20 mouse cellular contexts compared by ENCODE assay signal in the genomic region with DNA sequence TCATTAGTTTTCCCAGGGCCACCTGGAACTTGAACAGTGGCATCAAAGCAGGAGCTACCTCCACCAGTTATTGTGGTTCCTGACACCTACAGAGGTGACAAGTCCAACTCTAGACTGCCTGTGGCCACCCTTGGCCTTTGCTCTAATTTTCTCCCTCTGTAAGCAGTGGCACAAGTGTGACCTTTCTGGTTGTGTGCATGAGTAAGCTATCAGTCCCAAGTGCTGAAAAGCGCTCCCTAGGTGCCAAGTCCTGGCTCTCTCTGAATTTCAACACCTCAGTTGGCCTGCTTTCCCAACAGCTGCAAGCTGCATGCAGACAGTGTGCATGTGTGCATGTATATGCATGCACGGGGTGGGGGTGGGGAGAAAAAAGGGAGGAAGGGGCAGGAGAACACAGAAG.
A peak's percentile ranks its signal among the peaks of the same experiment; 100 is the strongest.
DNase-seq lines count a peak whose midpoint lies in the region; ATAC-seq and TF ChIP-seq lines count a peak whose summit lies in the region.
"Had no signal": no experiment of that assay in that cellular context is flagged by ENCODE, and none has a peak within 500 bp of the region (broad histone marks: within the 10 kb centered on the region; RNA-seq: fewer than 3 reads in every experiment).

No protein-coding gene starts in this region.

- H3K27ac ChIP-seq in brown adipose tissue, adult 24 weeks (replicated peaks; ENCODE audit: low read depth, low read length) = peak overlapping the region; percentile 73
- peak overlapping the region; percentile 30; the same call in 1 of the 2 replicates for H3K27ac ChIP-seq in heart, embryonic 16.5 days (ENCODE audit: low read length)
- H3K27ac ChIP-seq in layer of hippocampus, adult 2 months = no peak overlapping the region
- H3K27ac ChIP-seq in intestine, embryonic 16.5 days (ENCODE audit: low read length) = no peak overlapping the region
- H3K27ac ChIP-seq: embryonic facial prominence, embryonic 15.5 days; hindbrain, postnatal 0 days; limb, embryonic 13.5 days; liver, embryonic 15.5 days; midbrain, embryonic 10.5 days had no signal

- H3K27me3 ChIP-seq in heart, embryonic 16.5 days (ENCODE audit: control insufficient read depth, insufficient read depth, low read length) = no peaks in the 10 kb centered on the region
- no peaks in the 10 kb centered on the region for H3K27me3 ChIP-seq in intestine, embryonic 16.5 days (replicated peaks; ENCODE audit: control insufficient read depth, insufficient read depth, low read length)
- H3K27me3 ChIP-seq: embryonic facial prominence, embryonic 15.5 days; limb, embryonic 13.5 days; liver, embryonic 15.5 days had no signal

- H3K9ac ChIP-seq in heart, embryonic 16.5 days (ENCODE audit: low read length) = no peak overlapping the region
- H3K9ac ChIP-seq in intestine, embryonic 16.5 days (ENCODE audit: low read depth, low read length) = no peak overlapping the region
- H3K9ac ChIP-seq: embryonic facial prominence, embryonic 15.5 days; limb, embryonic 13.5 days; liver, embryonic 15.5 days had no signal

- peak; percentile 77 for ATAC-seq in heart, embryonic 16.5 days (replicated peaks; ENCODE audit: extremely low read depth, insufficient read depth, low FRiP score)
- no peak for ATAC-seq in intestine, embryonic 16.5 days
- ATAC-seq: forebrain, embryonic 14.5 days; hindbrain, postnatal 0 days; intestine, postnatal 0 days had no signal

- H3K4me3 ChIP-seq in brown adipose tissue, adult 24 weeks (ENCODE audit: insufficient read depth, low read depth, low read length) = no peak overlapping the region
- H3K4me3 ChIP-seq in heart, embryonic 16.5 days (ENCODE audit: low read length) = no peak overlapping the region
- no peak overlapping the region for H3K4me3 ChIP-seq in layer of hippocampus, adult 2 months
- no peak overlapping the region for H3K4me3 ChIP-seq in intestine, embryonic 16.5 days (ENCODE audit: low read length)
- H3K4me3 ChIP-seq: embryonic facial prominence, embryonic 15.5 days; limb, embryonic 13.5 days; liver, embryonic 15.5 days; midbrain, embryonic 10.5 days had no signal

- H3K4me1 ChIP-seq in brown adipose tissue, adult 24 weeks (ENCODE audit: control insufficient read depth, insufficient read depth, insufficient read length, low read length) = peaks cover 2% of the 10 kb centered on the region; the same call in 1 of the 2 replicates
- peaks cover 20% of the 10 kb centered on the region for H3K4me1 ChIP-seq in heart, embryonic 16.5 days (ENCODE audit: control insufficient read depth, insufficient read depth, low read length)
- H3K4me1 ChIP-seq in intestine, embryonic 16.5 days (ENCODE audit: control insufficient read depth, insufficient read depth, low read length) = no peaks in the 10 kb centered on the region
- H3K4me1 ChIP-seq: limb, embryonic 13.5 days had no signal

- DNase-seq in adrenal gland, postnatal 10 days = peak; percentile 38
- DNase-seq in adrenal gland, postnatal 25 days = no peak
- DNase-seq in heart, adult 9 months (ENCODE audit: low spot score in 2 of 2) = peak; percentile 29 to 53
- no peak for DNase-seq in heart, postnatal 36 days
- DNase-seq in layer of hippocampus, adult 2 months (ENCODE audit: low spot score in 2 of 2) = no peak
- DNase-seq: cerebellum, adult 8-10 months; cerebellum, postnatal 36 days; gastrocnemius, postnatal 25 days; kidney, postnatal 25 days; thymus, postnatal 25 days had no signal

- no peaks in the 10 kb centered on the region for H3K9me3 ChIP-seq in heart, embryonic 16.5 days (replicated peaks; ENCODE audit: control insufficient read depth, low read length)
- 0 out of 2 replicates have a peak, but pooled peaks cover 4% of the 10 kb centered on the region for H3K9me3 ChIP-seq in intestine, embryonic 16.5 days (ENCODE audit: control insufficient read depth, low read length)
- H3K9me3 ChIP-seq: embryonic facial prominence, embryonic 15.5 days; limb, embryonic 13.5 days; liver, embryonic 15.5 days; midbrain, embryonic 10.5 days had no signal

- no peak for TF ChIP-seq CTCF in layer of hippocampus, adult 2 months (conservative IDR thresholded peaks at IDR 0.05)

- 40% methylated on average over 2 of the region's 2 CpGs for WGBS in heart, embryonic 16.5 days
- 84% methylated on average over 2 of the region's 2 CpGs for WGBS in intestine, embryonic 16.5 days

- no peaks in the 10 kb centered on the region for H3K36me3 ChIP-seq in heart, embryonic 16.5 days (ENCODE audit: control insufficient read depth, insufficient read depth)
- H3K36me3 ChIP-seq in intestine, embryonic 16.5 days (ENCODE audit: control insufficient read depth, insufficient read depth, low read length) = no peaks in the 10 kb centered on the region
- H3K36me3 ChIP-seq: embryonic facial prominence, embryonic 15.5 days; limb, embryonic 13.5 days; liver, embryonic 15.5 days; midbrain, embryonic 10.5 days had no signal

- no peak overlapping the region for H3K4me2 ChIP-seq in heart, embryonic 16.5 days (ENCODE audit: low read depth, low read length)
- H3K4me2 ChIP-seq in intestine, embryonic 16.5 days (ENCODE audit: low read depth, low read length) = no peak overlapping the region
- H3K4me2 ChIP-seq: embryonic facial prominence, embryonic 15.5 days; limb, embryonic 13.5 days; liver, embryonic 15.5 days had no signal

- intact Hi-C loops in heart, postnatal 36 days (cut with DNase I) = no loop called here

Comparison
In these comparisons a context has a peak if more than half of its experiments do, and no peak if none do; other contexts are left out.
1. DNase-seq: peak in adrenal gland, postnatal 10 days (single experiment) and heart, adult 9 months (2 of 2); none in adrenal gland, postnatal 25 days (single experiment), heart, postnatal 36 days (0 of 2) and layer of hippocampus, adult 2 months (0 of 2).
2. H3K27ac ChIP-seq: peak in brown adipose tissue, adult 24 weeks (single experiment) and heart, embryonic 16.5 days (single experiment); none in layer of hippocampus, adult 2 months (single experiment) and intestine, embryonic 16.5 days (single experiment).